In genomic region chr6:4601297-4601931, GRCm38 (mm10) we compare ENCODE assay signal across 8 mouse cellular contexts. TPM values are rescaled to one million over a fixed set of nuclear protein-coding genes. Genes with fewer than 3 reads are reported as not detected.
DNase-seq lines count a peak whose midpoint lies in the region; ATAC-seq and TF ChIP-seq lines count a peak whose summit lies in the region.

No protein-coding gene starts in this region.

- 6% methylated on average over 54 of the region's 58 CpGs for WGBS in cerebellum, adult 2 months
- 3% methylated on average over 54 of the region's 58 CpGs for WGBS in forebrain, postnatal 0 days
- WGBS in hindbrain, embryonic 15.5 days, result 4% methylated on average over 55 of the region's 58 CpGs
- 4% methylated on average over 34 of the region's 58 CpGs for WGBS in limb, embryonic 13.5 days
- WGBS in midbrain, embryonic 15.5 days, result 3% methylated on average over 49 of the region's 58 CpGs

- H3K27me3 ChIP-seq in cerebellum, adult 2 months (ENCODE audit: control insufficient read depth, insufficient read depth, low read length), result no peaks in the 10 kb centered on the region
- no peaks in the 10 kb centered on the region for H3K27me3 ChIP-seq in forebrain, postnatal 0 days (ENCODE audit: insufficient read depth, low read length)
- H3K27me3 ChIP-seq in hindbrain, embryonic 15.5 days, result no peaks in the 10 kb centered on the region
- H3K27me3 ChIP-seq in limb, embryonic 13.5 days, result no peaks in the 10 kb centered on the region
- no peaks in the 10 kb centered on the region for H3K27me3 ChIP-seq in midbrain, embryonic 15.5 days (replicated peaks)

- TF ChIP-seq CTCF in cerebellum, adult 2 months (IDR thresholded peaks at IDR 0.05; ENCODE audit: borderline replicate concordance, insufficient read depth, low read depth, low read length), result no peak
- TF ChIP-seq CTCF in forebrain, postnatal 0 days (IDR thresholded peaks at IDR 0.05; ENCODE audit: low read depth), result no peak

- H3K4me3 ChIP-seq in cerebellum, adult 2 months (replicated peaks; ENCODE audit: insufficient read depth, low read depth, low read length), result peak overlapping the region; percentile 85
- H3K4me3 ChIP-seq in forebrain, postnatal 0 days (ENCODE audit: low read depth, low read length), result peak overlapping the region; percentile 72
- peak overlapping the region; percentile 74 for H3K4me3 ChIP-seq in hindbrain, embryonic 15.5 days
- H3K4me3 ChIP-seq in limb, embryonic 13.5 days, result peak overlapping the region; percentile 65
- H3K4me3 ChIP-seq in midbrain, embryonic 15.5 days, result peak overlapping the region; percentile 79

- no peaks in the 10 kb centered on the region for H3K36me3 ChIP-seq in forebrain, postnatal 0 days (ENCODE audit: insufficient read depth)
- no peaks in the 10 kb centered on the region for H3K36me3 ChIP-seq in hindbrain, embryonic 15.5 days
- H3K36me3 ChIP-seq in limb, embryonic 13.5 days, result no peaks in the 10 kb centered on the region
- no peaks in the 10 kb centered on the region for H3K36me3 ChIP-seq in midbrain, embryonic 15.5 days (replicated peaks)

- DNase-seq in right cerebral cortex, postnatal 10 days (ENCODE audit: low spot score in 2 of 2), result peak; percentile 43 to 45
- DNase-seq in right cerebral cortex, adult 18-20 months, result no peak
- peak; percentile 49 to 65 for DNase-seq in cerebellum, adult 2 months
- DNase-seq in forebrain, postnatal 0 days, result peak; percentile 54
- peak; percentile 26 to 35 for DNase-seq in thymus, adult 18-20 months

- peak overlapping the region; percentile 98 for H3K9ac ChIP-seq in forebrain, postnatal 0 days
- peak overlapping the region; percentile 87 for H3K9ac ChIP-seq in hindbrain, embryonic 15.5 days
- H3K9ac ChIP-seq in limb, embryonic 13.5 days, result peak overlapping the region; percentile 97
- H3K9ac ChIP-seq in midbrain, embryonic 15.5 days, result peak overlapping the region; percentile 98

- ATAC-seq in forebrain, postnatal 0 days, result peak; percentile 70
- ATAC-seq in hindbrain, embryonic 15.5 days (ENCODE audit: low FRiP score, low read depth), result peak; percentile 73
- peak; percentile 71 for ATAC-seq in limb, embryonic 13.5 days (ENCODE audit: low FRiP score, low read depth)
- ATAC-seq in midbrain, embryonic 15.5 days (replicated peaks), result peak; percentile 66

- H3K27ac ChIP-seq in cerebellum, adult 2 months (ENCODE audit: insufficient read depth, low read length), result peak overlapping the region; percentile 96
- H3K27ac ChIP-seq in forebrain, postnatal 0 days (ENCODE audit: low read depth, low read length), result peak overlapping the region; percentile 92
- peak overlapping the region; percentile 96 for H3K27ac ChIP-seq in hindbrain, embryonic 15.5 days (replicated peaks)
- H3K27ac ChIP-seq in limb, embryonic 13.5 days, result peak overlapping the region; percentile 97
- H3K27ac ChIP-seq in midbrain, embryonic 15.5 days, result peak overlapping the region; percentile 96

- H3K9me3 ChIP-seq in forebrain, postnatal 0 days (ENCODE audit: low read length), result no peaks in the 10 kb centered on the region
- no peaks in the 10 kb centered on the region for H3K9me3 ChIP-seq in hindbrain, embryonic 15.5 days
- no peaks in the 10 kb centered on the region for H3K9me3 ChIP-seq in limb, embryonic 13.5 days
- no peaks in the 10 kb centered on the region for H3K9me3 ChIP-seq in midbrain, embryonic 15.5 days

- 0 out of 2 replicates have a peak, but pooled peaks have one; percentile 2 for TF ChIP-seq POLR2A in cerebellum, adult 2 months (IDR thresholded peaks at IDR 0.05; ENCODE audit: borderline replicate concordance, insufficient read depth, low read length)

- peak overlapping the region; percentile 99 for H3K4me2 ChIP-seq in forebrain, postnatal 0 days (ENCODE audit: low read depth)
- peak overlapping the region; percentile 90 for H3K4me2 ChIP-seq in hindbrain, embryonic 15.5 days
- H3K4me2 ChIP-seq in limb, embryonic 13.5 days (replicated peaks), result peak overlapping the region; percentile 91
- H3K4me2 ChIP-seq in midbrain, embryonic 15.5 days, result peak overlapping the region; percentile 96

- no peaks in the 10 kb centered on the region; the same call in 1 of the 2 replicates for H3K4me1 ChIP-seq in cerebellum, adult 2 months (ENCODE audit: control insufficient read depth, insufficient read depth, low read length)
- peaks cover 12% of the 10 kb centered on the region; the same call in 1 of the 2 replicates for H3K4me1 ChIP-seq in forebrain, postnatal 0 days (ENCODE audit: insufficient read depth)
- H3K4me1 ChIP-seq in hindbrain, embryonic 15.5 days (replicated peaks), result peaks cover 28% of the 10 kb centered on the region
- H3K4me1 ChIP-seq in limb, embryonic 13.5 days, result peaks cover 39% of the 10 kb centered on the region
- peaks cover 25% of the 10 kb centered on the region for H3K4me1 ChIP-seq in midbrain, embryonic 15.5 days

RNA-seq across cellular contexts. Expression of gene Casd1, which starts 0.8 kb away (rescaled TPM):
- 42.8 and 47.0 TPM in 2 replicates for polyA plus RNA-seq in cerebellum, adult 2 months (2012; rRNA removed)
- total RNA-seq in forebrain, postnatal 0 days (2014; rRNA removed), result 77.9 and 90.3 TPM in 2 replicates
- polyA plus RNA-seq in forebrain, postnatal 0 days (2015; fragmentation: Nextera tagmentation; extraction: Ambion mirVana), result 27.0 and 38.7 TPM in 2 replicates
- polyA plus RNA-seq in hindbrain, embryonic 15.5 days (2015; fragmentation: Nextera tagmentation; extraction: Ambion mirVana), result 43.2 and 44.6 TPM in 2 replicates
- polyA plus RNA-seq in limb, embryonic 13.5 days (2015; fragmentation: Nextera tagmentation; extraction: Ambion mirVana), result 38.6 and 40.3 TPM in 2 replicates
- 46.0 and 47.5 TPM in 2 replicates for polyA plus RNA-seq in midbrain, embryonic 15.5 days (2015; fragmentation: Nextera tagmentation; extraction: Ambion mirVana)
